Mouse (Mus musculus) midbrain, embryonic 16.5 days (tissue): ENCODE measurements around the gene Ndufb7. TPM values are rescaled to one million over a fixed set of nuclear protein-coding genes. Genes with fewer than 3 reads are reported as not detected.
"Not testable (repeated sequence)": the region's sequence is repeated elsewhere in the genome, so short reads cannot be mapped to it uniquely, and the experiment has no call there.

Source experiments
- ATAC-seq: fragments of 200-750 bp; cut with Nextera tagmentation; 2 replicates; pipeline ENCODE4 v1.8.0; 2017; ENCODE audit warnings: moderate TSS enrichment
- H3K27ac ChIP-seq: fragments of 300-500 bp; sonication (generic); 2 replicates; pipeline ENCODE4 v1.5.1; 2014; ENCODE audit warnings: mild to moderate bottlenecking, low read length, mixed read lengths
- H3K27me3 ChIP-seq: fragments of 300-500 bp; sonication (generic); 2 replicates; pipeline ENCODE4 v1.6.1; 2014; ENCODE audit warnings: low read depth, low read length, mixed read lengths; ENCODE audit not compliant: control insufficient read depth, insufficient read depth
- H3K36me3 ChIP-seq: fragments of 300-500 bp; sonication (generic); 2 replicates; pipeline ENCODE4 v1.6.1; 2014; ENCODE audit warnings: mild to moderate bottlenecking, low read length, moderate library complexity, mixed read lengths; ENCODE audit not compliant: control insufficient read depth, insufficient read depth
- H3K4me1 ChIP-seq: fragments of 300-500 bp; sonication (generic); 2 replicates; pipeline ENCODE4 v1.6.1; 2014; ENCODE audit warnings: mild to moderate bottlenecking, low read length, mixed read lengths; ENCODE audit not compliant: control insufficient read depth, insufficient read depth
- H3K4me2 ChIP-seq: fragments of 300-500 bp; sonication (generic); 2 replicates; pipeline ENCODE4 v1.6.1; 2014; ENCODE audit warnings: mild to moderate bottlenecking, low read length, mixed read lengths
- H3K4me3 ChIP-seq: fragments of 300-500 bp; sonication (generic); 2 replicates; pipeline ENCODE4 v1.5.1; 2014; ENCODE audit warnings: low read depth, mild to moderate bottlenecking, low read length, moderate library complexity, mixed read lengths
- H3K9ac ChIP-seq: fragments of 300-500 bp; sonication (generic); 2 replicates; pipeline ENCODE4 v1.6.1; 2014; ENCODE audit warnings: low read depth, low read length, mixed read lengths
- H3K9me3 ChIP-seq: fragments of 300-500 bp; sonication (generic); replicated peaks from 2 replicates; pipeline ENCODE4 v1.6.1; 2014; ENCODE audit warnings: mild to moderate bottlenecking, low read length, mixed read lengths; ENCODE audit not compliant: control insufficient read depth, poor library complexity, severe bottlenecking
- WGBS: fragments of 180-500 bp; shearing (Covaris S2); extraction: QIAGEN DNeasy Blood & Tissue Kit; methylation state at CpG from one replicate; pipeline ENCODE4 v1.1.7; 2014; 5-methylcytosine and 5-hydroxymethylcytosine counted together
- polyA plus RNA-seq: library from polyadenylated mRNA; unstranded; fragments of >200 nt; fragmentation: Nextera tagmentation; extraction: Ambion mirVana; gene quantifications from 2 replicates; pipeline ENCODE4 v1.2.1, GENCODE M21; 2015

The Ndufb7 gene
- polyA plus RNA-seq, 1 experiment from 2014 or later = 320 TPM

- no peaks in the 10 kb centered on the region for H3K9me3 ChIP-seq
- peak overlapping the region; percentile 87 for H3K4me2 ChIP-seq
- peak overlapping the region; percentile 97 for H3K27ac ChIP-seq
- peak overlapping the region; percentile 78 for H3K4me3 ChIP-seq
- ATAC-seq = peak; percentile 97
- peak overlapping the region; percentile 85 for H3K9ac ChIP-seq
- H3K4me1 ChIP-seq = peaks cover 31% of the 10 kb centered on the region
- under 1% methylated on average over 43 of the region's 43 CpGs for WGBS
- no peaks in the 10 kb centered on the region for H3K36me3 ChIP-seq
- H3K27me3 ChIP-seq = no peaks in the 10 kb centered on the region
Measured at GRCm38 (mm10) chr8:83594167-83595049, 27.9 kb downstream of the Ndufb7 start.

GRCm38 (mm10) chr8:83595050-83595345 is 28.5 kb downstream of the Ndufb7 start:
- Histone ChIP-seq H3K4me3 (peak overlapping the region; percentile 78), H3K4me2 (peak overlapping the region; percentile 51), H3K9ac (peak overlapping the region; percentile 48), H3K27ac (peak overlapping the region; percentile 88), H3K4me1 (peaks cover 27% of the 10 kb centered on the region)
- WGBS = 54% methylated on average over 3 of the region's 3 CpGs
- not testable (repeated sequence) for H3K36me3 ChIP-seq, H3K27me3 ChIP-seq, ATAC-seq, H3K9me3 ChIP-seq

GRCm38 (mm10) chr8:83596369-83596768 is 29.9 kb downstream of the Ndufb7 start:
- Histone ChIP-seq H3K4me1 (peaks cover 16% of the 10 kb centered on the region), H3K36me3 (no peaks in the 10 kb centered on the region), H3K27me3 (no peaks in the 10 kb centered on the region), H3K27ac (no peak overlapping the region), H3K4me2 (no peak overlapping the region), H3K4me3 (no peak overlapping the region), H3K9me3 (no peaks in the 10 kb centered on the region), H3K9ac (no peak overlapping the region)
- 17% methylated on average over 3 of the region's 3 CpGs for WGBS
- ATAC-seq = no peak

GRCm38 (mm10) chr8:83598146-83598545 is 31.7 kb downstream of the Ndufb7 start:
- Histone ChIP-seq H3K4me1 (no peaks in the 10 kb centered on the region; the same call in 1 of the 2 replicates), H3K36me3 (no peaks in the 10 kb centered on the region), H3K9me3 (no peaks in the 10 kb centered on the region), H3K9ac (no peak overlapping the region), H3K4me2 (no peak overlapping the region), H3K27ac (no peak overlapping the region), H3K27me3 (no peaks in the 10 kb centered on the region), H3K4me3 (no peak overlapping the region)
- 8% methylated on average over 1 of the region's 1 CpGs for WGBS
- no peak for ATAC-seq

- Histone ChIP-seq H3K4me1 (no peaks in the 10 kb centered on the region), H3K9ac (no peak overlapping the region), H3K27ac (no peak overlapping the region), H3K27me3 (no peaks in the 10 kb centered on the region), H3K4me2 (no peak overlapping the region), H3K36me3 (no peaks in the 10 kb centered on the region), H3K4me3 (no peak overlapping the region), H3K9me3 (no peaks in the 10 kb centered on the region)
- ATAC-seq = no peak
Measured at GRCm38 (mm10) chr8:83599814-83600213, 33.3 kb downstream of the Ndufb7 start.

GRCm38 (mm10) chr8:83602650-83603029 is 36.2 kb downstream of the Ndufb7 start:
- no peak overlapping the region for H3K27ac ChIP-seq

GRCm38 (mm10) chr8:83607661-83608397 is 41.4 kb downstream of the Ndufb7 start, which contains the start of the genes Tecr and Dnajb1:
TSS of gene Tecr (minus strand) at chr8:83607971.
TSS of gene Dnajb1 (plus strand) at chr8:83608193.
- Histone ChIP-seq H3K27me3 (no peaks in the 10 kb centered on the region), H3K27ac (peak within 1 kb of the TSS; percentile 96), H3K9me3 (no peaks in the 10 kb centered on the region), H3K9ac (peak within 1 kb of the TSS; percentile 82), H3K4me2 (peak within 1 kb of the TSS; percentile 77), H3K36me3 (0 out of 2 replicates have a peak, but pooled peaks cover 5% of the 10 kb centered on the region), H3K4me3 (peak within 1 kb of the TSS; percentile 73), H3K4me1 (peaks cover 20% of the 10 kb centered on the region)
- WGBS = under 1% methylated on average over 57 of the region's 69 CpGs
- peak; percentile 97 for ATAC-seq

More at GRCm38 (mm10) chr8:83602650-83603029, 36.2 kb downstream of the Ndufb7 start:
- no peaks in the 10 kb centered on the region for H3K36me3 ChIP-seq
- H3K27me3 ChIP-seq = no peaks in the 10 kb centered on the region
- ATAC-seq = no peak
- H3K9ac ChIP-seq = no peak overlapping the region
- WGBS = 85% methylated on average over 2 of the region's 2 CpGs
- peaks cover 6% of the 10 kb centered on the region for H3K4me1 ChIP-seq
- H3K4me3 ChIP-seq = no peak overlapping the region
- H3K4me2 ChIP-seq = no peak overlapping the region
- H3K9me3 ChIP-seq = no peaks in the 10 kb centered on the region

GRCm38 (mm10) chr8:83608398-83608829 is 41.9 kb downstream of the Ndufb7 start:
- WGBS = under 1% methylated on average over 51 of the region's 51 CpGs
- Histone ChIP-seq H3K4me3 (peak overlapping the region; percentile 73), H3K36me3 (0 out of 2 replicates have a peak, but pooled peaks cover 5% of the 10 kb centered on the region), H3K9me3 (no peaks in the 10 kb centered on the region), H3K27me3 (no peaks in the 10 kb centered on the region), H3K9ac (peak overlapping the region; percentile 82), H3K27ac (peak overlapping the region; percentile 96), H3K4me2 (peak overlapping the region; percentile 77), H3K4me1 (peaks cover 20% of the 10 kb centered on the region)
- peak; percentile 80 for ATAC-seq

- WGBS = 32% methylated on average over 9 of the region's 9 CpGs
- H3K4me3 ChIP-seq = peak overlapping the region; percentile 73
Measured at GRCm38 (mm10) chr8:83609086-83609485, 42.6 kb downstream of the Ndufb7 start.

More at GRCm38 (mm10) chr8:83609086-83609485, 42.6 kb downstream of the Ndufb7 start:
- H3K27me3 ChIP-seq = no peaks in the 10 kb centered on the region
- peak overlapping the region; percentile 82 for H3K9ac ChIP-seq
- peak overlapping the region; percentile 96 for H3K27ac ChIP-seq
- peaks cover 20% of the 10 kb centered on the region for H3K4me1 ChIP-seq
- no peak for ATAC-seq
- H3K36me3 ChIP-seq = 0 out of 2 replicates have a peak, but pooled peaks cover 5% of the 10 kb centered on the region
- no peaks in the 10 kb centered on the region for H3K9me3 ChIP-seq
- H3K4me2 ChIP-seq = peak overlapping the region; percentile 77
